Mouse (Mus musculus): Measurements from ENCODE around the gene Strip2. TPM values are rescaled to one million over a fixed set of nuclear protein-coding genes. Genes with fewer than 3 reads are reported as not detected.
A peak's percentile ranks its signal among the peaks of the same experiment; 100 is the strongest.

Gene Strip2
- total RNA-seq, 1 experiment = 1.3 TPM

DNA sequence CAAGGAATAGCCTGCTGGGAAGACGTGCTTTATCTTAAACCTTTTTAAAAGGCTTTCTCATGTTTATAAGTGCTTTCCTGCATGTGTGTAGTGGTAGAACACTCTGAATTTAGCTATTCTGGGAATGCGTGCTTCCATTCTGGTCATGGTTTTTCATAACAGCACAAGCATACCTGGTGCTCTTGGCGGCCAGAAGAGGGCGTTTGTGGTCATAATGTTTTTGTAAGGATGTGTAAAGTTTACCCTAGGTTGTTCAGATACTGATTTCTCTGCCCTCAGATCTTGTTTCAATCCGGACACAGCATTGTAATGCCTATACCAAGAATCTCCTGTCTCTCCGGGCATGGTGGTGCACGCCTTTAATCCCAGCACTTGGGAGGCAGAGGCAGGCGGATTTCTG, 58.0 kb downstream of the Strip2 start:
- no peak overlapping the region for H3K4me3 ChIP-seq (ENCODE audit: insufficient read depth in 1 of 2, low read depth in 1 of 2, low read length in 2 of 2, poor library complexity in 1 of 2, severe bottlenecking in 1 of 2)
- in situ Hi-C loops (cut with MboI; ENCODE audit: low sequenced_read_pairs in 2 of 2, unreplicated experiment in 2 of 2) = no loop called here
- no peaks in the 10 kb centered on the region for H3K9me3 ChIP-seq (ENCODE audit: control insufficient read depth, insufficient read depth, low read depth, low read length)
- TF ChIP-seq CHD2 (IDR thresholded peaks at IDR 0.05; ENCODE audit: low read depth, low read length) (no peak), ZC3H11A (IDR thresholded peaks at IDR 0.05; ENCODE audit: borderline replicate concordance, low read depth, low read length) (0 out of 2 replicates have a peak, but pooled peaks have one; percentile 22)
- no peak overlapping the region for H3K9ac ChIP-seq (ENCODE audit: insufficient read depth, low read depth, low read length, poor library complexity, severe bottlenecking)
- no peak for DNase-seq (ENCODE audit: low read depth, low spot score)
- H3K27ac ChIP-seq (ENCODE audit: insufficient read depth, low read depth, low read length, poor library complexity, severe bottlenecking) = no peak overlapping the region
- H3K4me1 ChIP-seq (ENCODE audit: control insufficient read depth in 2 of 2, insufficient read depth in 2 of 2, low read length in 2 of 2, poor library complexity in 1 of 2) = no peaks in the 10 kb centered on the region
- H3K36me3 ChIP-seq (ENCODE audit: control insufficient read depth, insufficient read depth, low read length, poor library complexity, severe bottlenecking) = no peaks in the 10 kb centered on the region

DNA sequence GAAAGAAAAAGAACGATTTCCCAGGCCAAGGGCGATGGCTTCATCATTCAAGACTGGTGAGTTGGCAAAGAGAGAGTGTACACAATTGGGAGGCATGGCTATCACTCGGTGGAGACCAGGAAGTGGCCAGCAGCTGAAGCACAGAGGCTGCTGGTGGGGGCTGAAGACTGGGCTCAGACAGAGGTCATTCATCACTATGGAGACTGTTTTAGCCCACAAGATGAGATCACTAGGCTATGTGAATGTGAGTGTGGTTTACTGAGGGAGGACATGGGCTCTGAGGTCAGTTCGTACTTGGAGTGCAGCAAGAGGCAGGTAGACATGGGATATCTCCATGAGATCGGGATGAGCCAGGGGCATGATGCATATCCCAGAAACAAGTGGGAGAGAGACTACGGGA, 63.6 kb downstream of the Strip2 start:
- TF ChIP-seq CHD2 (IDR thresholded peaks at IDR 0.05; ENCODE audit: low read depth, low read length) (no peak), MAFK (IDR thresholded peaks at IDR 0.05; ENCODE audit: insufficient read depth, low read depth, low read length) (no peak), ZC3H11A (IDR thresholded peaks at IDR 0.05; ENCODE audit: borderline replicate concordance, low read depth, low read length) (no peak), ZNF384 (IDR thresholded peaks at IDR 0.05; ENCODE audit: low read depth, low read length) (no peak), HCFC1 (IDR thresholded peaks at IDR 0.05; ENCODE audit: borderline replicate concordance, insufficient read depth, low read length) (no peak)
- no peaks in the 10 kb centered on the region for H3K9me3 ChIP-seq (ENCODE audit: control insufficient read depth, insufficient read depth, low read depth, low read length)
- H3K4me1 ChIP-seq (ENCODE audit: control insufficient read depth in 2 of 2, insufficient read depth in 2 of 2, low read length in 2 of 2, poor library complexity in 1 of 2) = no peaks in the 10 kb centered on the region
- DNase-seq (ENCODE audit: low read depth, low spot score) = no peak
- in situ Hi-C loops (cut with MboI; ENCODE audit: low sequenced_read_pairs in 2 of 2, unreplicated experiment in 2 of 2) = no loop called here
- no peak overlapping the region for H3K27ac ChIP-seq (ENCODE audit: insufficient read depth, low read depth, low read length, poor library complexity, severe bottlenecking)
- no peak overlapping the region for H3K4me3 ChIP-seq (ENCODE audit: insufficient read depth in 1 of 2, low read depth in 1 of 2, low read length in 2 of 2, poor library complexity in 1 of 2, severe bottlenecking in 1 of 2)
- H3K9ac ChIP-seq (ENCODE audit: insufficient read depth, low read depth, low read length, poor library complexity, severe bottlenecking) = no peak overlapping the region
- H3K36me3 ChIP-seq (ENCODE audit: control insufficient read depth, insufficient read depth, low read length, poor library complexity, severe bottlenecking) = no peaks in the 10 kb centered on the region

DNA sequence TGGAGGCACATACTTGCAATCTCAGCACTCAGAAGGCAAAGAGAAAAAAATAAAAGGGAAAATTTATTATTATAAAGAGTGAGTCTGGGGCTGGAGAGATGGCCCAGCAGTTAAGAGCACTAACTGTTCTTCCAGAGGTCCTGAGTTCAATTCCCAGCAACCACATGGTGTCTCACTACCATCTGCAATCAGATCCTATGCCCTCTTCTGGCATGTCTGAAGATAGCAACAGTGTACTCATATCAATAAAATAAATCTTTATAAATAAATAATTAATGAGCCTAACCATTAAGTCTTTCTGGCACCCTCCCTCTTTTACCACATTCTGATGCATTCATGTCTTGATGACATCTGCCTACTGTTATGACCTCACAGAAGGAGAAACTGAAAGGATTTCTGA, 65.0 kb downstream of the Strip2 start:
- in situ Hi-C loops (cut with MboI; ENCODE audit: low sequenced_read_pairs in 2 of 2, unreplicated experiment in 2 of 2) = no loop called here
- DNase-seq (ENCODE audit: low read depth, low spot score) = no peak
- Histone ChIP-seq H3K27ac (ENCODE audit: insufficient read depth, low read depth, low read length, poor library complexity, severe bottlenecking) (no peak overlapping the region), H3K4me3 (ENCODE audit: insufficient read depth in 1 of 2, low read depth in 1 of 2, low read length in 2 of 2, poor library complexity in 1 of 2, severe bottlenecking in 1 of 2) (no peak overlapping the region), H3K36me3 (ENCODE audit: control insufficient read depth, insufficient read depth, low read length, poor library complexity, severe bottlenecking) (no peaks in the 10 kb centered on the region), H3K9me3 (ENCODE audit: control insufficient read depth, insufficient read depth, low read depth, low read length) (no peaks in the 10 kb centered on the region), H3K9ac (ENCODE audit: insufficient read depth, low read depth, low read length, poor library complexity, severe bottlenecking) (no peak overlapping the region), H3K4me1 (ENCODE audit: control insufficient read depth in 2 of 2, insufficient read depth in 2 of 2, low read length in 2 of 2, poor library complexity in 1 of 2) (peaks cover 0 to 4% of the 10 kb centered on the region in 2 experiments; a peak in 2 of 4 replicates)
- no peak for TF ChIP-seq ZC3H11A (IDR thresholded peaks at IDR 0.05; ENCODE audit: borderline replicate concordance, low read depth, low read length)
- TF ChIP-seq HCFC1 (IDR thresholded peaks at IDR 0.05; ENCODE audit: borderline replicate concordance, insufficient read depth, low read length) = no peak
- no peak for TF ChIP-seq MAFK (IDR thresholded peaks at IDR 0.05; ENCODE audit: insufficient read depth, low read depth, low read length)
- no peak for TF ChIP-seq CHD2 (IDR thresholded peaks at IDR 0.05; ENCODE audit: low read depth, low read length)
- no peak for TF ChIP-seq ZNF384 (IDR thresholded peaks at IDR 0.05; ENCODE audit: low read depth, low read length)

DNA sequence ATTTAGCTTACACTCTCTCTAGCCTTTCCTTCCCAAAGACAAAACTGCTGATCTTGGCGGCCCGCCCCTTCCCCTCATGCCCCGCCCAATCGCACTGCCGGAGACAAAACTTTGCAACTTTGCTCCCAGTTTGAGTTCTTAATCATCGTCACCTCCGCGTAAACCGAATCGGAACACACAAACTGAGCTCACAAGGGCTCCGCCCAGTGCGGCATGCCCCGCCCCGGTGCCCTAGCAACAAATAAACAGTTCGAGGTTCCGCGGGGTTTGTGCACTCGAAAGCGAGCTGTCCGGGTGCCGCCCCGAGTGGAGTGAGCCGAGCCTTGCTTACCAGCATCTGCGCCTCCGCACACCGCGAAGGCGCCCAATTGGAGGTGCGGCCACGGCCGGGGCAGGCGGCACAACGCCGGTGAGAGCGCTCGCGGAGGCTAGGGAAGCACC, 68.3 kb downstream of the Strip2 start:
- in situ Hi-C loops (cut with MboI; ENCODE audit: low sequenced_read_pairs in 2 of 2, unreplicated experiment in 2 of 2) = no loop called here
- DNase-seq (ENCODE audit: low read depth, low spot score) = peak; percentile 95

DNA sequence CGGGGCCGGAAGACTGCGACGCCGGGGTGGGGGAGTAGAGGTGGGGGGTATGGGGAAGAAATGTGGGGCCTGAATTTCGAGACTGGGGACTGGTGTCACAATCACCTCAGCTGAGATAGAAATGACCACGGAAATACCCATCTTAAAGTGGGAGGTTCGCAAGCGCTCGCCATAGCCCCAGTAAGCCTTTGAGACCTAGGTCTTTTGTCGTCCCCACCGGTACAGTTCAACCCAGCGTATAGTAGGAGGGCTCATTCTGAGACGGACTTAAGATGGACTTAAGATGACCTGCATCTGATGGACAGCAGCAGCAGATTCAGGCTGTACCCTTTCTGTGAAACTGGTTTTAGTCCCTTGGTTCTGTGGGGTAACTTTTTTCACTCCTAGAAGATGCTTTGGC, 68.7 kb downstream of the Strip2 start:
- Histone ChIP-seq H3K27ac (ENCODE audit: insufficient read depth, low read depth, low read length, poor library complexity, severe bottlenecking) (0 out of 2 replicates have a peak overlapping the region, but pooled peaks have one; percentile 14), H3K4me1 (ENCODE audit: control insufficient read depth in 2 of 2, insufficient read depth in 2 of 2, low read length in 2 of 2, poor library complexity in 1 of 2) (peaks cover 2 to 7% of the 10 kb centered on the region in 2 experiments; a peak in 2 of 4 replicates), H3K9me3 (ENCODE audit: control insufficient read depth, insufficient read depth, low read depth, low read length) (no peaks in the 10 kb centered on the region), H3K4me3 (ENCODE audit: insufficient read depth in 1 of 2, low read depth in 1 of 2, low read length in 2 of 2, poor library complexity in 1 of 2, severe bottlenecking in 1 of 2) (peak overlapping the region; percentile 70 to 86), H3K9ac (ENCODE audit: insufficient read depth, low read depth, low read length, poor library complexity, severe bottlenecking) (peak overlapping the region; percentile 76), H3K36me3 (ENCODE audit: control insufficient read depth, insufficient read depth, low read length, poor library complexity, severe bottlenecking) (no peaks in the 10 kb centered on the region)
- in situ Hi-C loops (cut with MboI; ENCODE audit: low sequenced_read_pairs in 2 of 2, unreplicated experiment in 2 of 2) = no loop called here
- DNase-seq (ENCODE audit: low read depth, low spot score) = no peak
- TF ChIP-seq MAFK (IDR thresholded peaks at IDR 0.05; ENCODE audit: insufficient read depth, low read depth, low read length) (no peak), HCFC1 (IDR thresholded peaks at IDR 0.05; ENCODE audit: borderline replicate concordance, insufficient read depth, low read length) (no peak), ZC3H11A (IDR thresholded peaks at IDR 0.05; ENCODE audit: borderline replicate concordance, low read depth, low read length) (no peak), CHD2 (IDR thresholded peaks at IDR 0.05; ENCODE audit: low read depth, low read length) (no peak), ZNF384 (IDR thresholded peaks at IDR 0.05; ENCODE audit: low read depth, low read length) (no peak)

More for the DNA sequence above, 68.3 kb downstream of the Strip2 start:
- peak overlapping the region; percentile 70 to 86 for H3K4me3 ChIP-seq (ENCODE audit: insufficient read depth in 1 of 2, low read depth in 1 of 2, low read length in 2 of 2, poor library complexity in 1 of 2, severe bottlenecking in 1 of 2)
- no peaks in the 10 kb centered on the region for H3K9me3 ChIP-seq (ENCODE audit: control insufficient read depth, insufficient read depth, low read depth, low read length)
- peaks cover 2 to 7% of the 10 kb centered on the region in 2 experiments; a peak in 2 of 4 replicates for H3K4me1 ChIP-seq (ENCODE audit: control insufficient read depth in 2 of 2, insufficient read depth in 2 of 2, low read length in 2 of 2, poor library complexity in 1 of 2)
- no peaks in the 10 kb centered on the region for H3K36me3 ChIP-seq (ENCODE audit: control insufficient read depth, insufficient read depth, low read length, poor library complexity, severe bottlenecking)
- TF ChIP-seq CHD2 (IDR thresholded peaks at IDR 0.05; ENCODE audit: low read depth, low read length) (no peak), MAFK (IDR thresholded peaks at IDR 0.05; ENCODE audit: insufficient read depth, low read depth, low read length) (peak; percentile 55; the same call in 1 of the 2 replicates)
- H3K9ac ChIP-seq (ENCODE audit: insufficient read depth, low read depth, low read length, poor library complexity, severe bottlenecking) = peak overlapping the region; percentile 76
- H3K27ac ChIP-seq (ENCODE audit: insufficient read depth, low read depth, low read length, poor library complexity, severe bottlenecking) = 0 out of 2 replicates have a peak overlapping the region, but pooled peaks have one; percentile 14

All from ES-E14 (cell line).